Mouse (Mus musculus) thymus, adult 2 months (tissue): ENCODE data around the gene AC161166.1.

ENCODE experiments used
- CTCF ChIP-seq: fragments of 200-500 bp; IDR thresholded peaks from 2 replicates; pipeline ENCODE4 v1.5.1; 2012; ENCODE audit warnings: mild to moderate bottlenecking, control low read depth, low read length, moderate library complexity, borderline replicate concordance; ENCODE audit not compliant: control insufficient read depth, poor library complexity, insufficient read depth; ENCODE audit errors: extremely low read depth
- POLR2A ChIP-seq: fragments of 200-500 bp; IDR thresholded peaks from 2 replicates; pipeline ENCODE4 v1.6.1; 2012; ENCODE audit warnings: mild to moderate bottlenecking, low read length, control low read depth, moderate library complexity; ENCODE audit not compliant: control insufficient read depth, poor library complexity, insufficient read depth; ENCODE audit errors: extremely low read depth

- no peak for TF ChIP-seq CTCF
- no peak for TF ChIP-seq POLR2A
Measured at GRCm38 (mm10) chr7:24506476-24506837, 5.8 kb downstream of the AC161166.1 start.
